Mouse (Mus musculus) gastrocnemius, postnatal 36 days (tissue): Measurements from ENCODE around the gene Mri1. TPM values are rescaled to one million over a fixed set of nuclear protein-coding genes. Genes with fewer than 3 reads are reported as not detected.

Experiments
- DNase-seq, 2 experiments: peaks; one replicate each; pipeline ENCODE4 v3.0.0; 2022
- intact Hi-C: fragments of 180-260 bp; cut with DNase I; formaldehyde crosslinking; loops from one replicate; pipeline ENCODE4 v1.15.1; 2025
- total RNA-seq, 2 experiments: library from RNA; stranded (reverse); gene quantifications; 2 replicates each; pipeline ENCODE4 v1.2.3; 2021

Gene Mri1
- total RNA-seq, 2 experiments from 2014 or later = 11.0 to 17.3 TPM

GRCm38 (mm10) chr8:84237542-84238229 lies 19.4 kb downstream of the Mri1 start:
- intact Hi-C loops = no loop called here
- DNase-seq = no peak

- peak; percentile 95 to 99 for DNase-seq
- intact Hi-C loops = no loop called here
Measured at GRCm38 (mm10) chr8:84236998-84237473, 20.1 kb downstream of the Mri1 start, which contains the start of gene Zswim4. Zswim4 (minus strand) TSS chr8:84237055.

GRCm38 (mm10) chr8:84236410-84236997 lies 20.6 kb downstream of the Mri1 start:
- intact Hi-C loops = no loop called here

GRCm38 (mm10) chr8:84235746-84236409 lies 21.2 kb downstream of the Mri1 start:
- intact Hi-C loops = no loop called here
- DNase-seq = no peak

More at GRCm38 (mm10) chr8:84236410-84236997, 20.6 kb downstream of the Mri1 start:
- DNase-seq = no peak

- DNase-seq = no peak
- intact Hi-C loops = no loop called here
Measured at GRCm38 (mm10) chr8:84233055-84233454, 24.1 kb downstream of the Mri1 start.

- intact Hi-C loops = no loop called here
- DNase-seq = no peak
Measured at GRCm38 (mm10) chr8:84230735-84231134, 26.4 kb downstream of the Mri1 start.

- peak in 1 of 2 experiments; percentile 12 for DNase-seq
- intact Hi-C loops = no loop called here
Measured at GRCm38 (mm10) chr8:84223322-84224029, 33.6 kb downstream of the Mri1 start.

GRCm38 (mm10) chr8:84222566-84223165 lies 34.5 kb downstream of the Mri1 start:
- peak in 1 of 2 experiments; percentile 13 for DNase-seq
- intact Hi-C loops = no loop called here

GRCm38 (mm10) chr8:84220105-84220504 lies 37.0 kb downstream of the Mri1 start:
- DNase-seq = no peak
- intact Hi-C loops = no loop called here

GRCm38 (mm10) chr8:84218143-84218542 lies 39.0 kb downstream of the Mri1 start:
- intact Hi-C loops = no loop called here
- DNase-seq = no peak

GRCm38 (mm10) chr8:84217206-84217605 lies 39.9 kb downstream of the Mri1 start:
- no peak for DNase-seq
- intact Hi-C loops = no loop called here

- intact Hi-C loops = no loop called here
- DNase-seq = no peak
Measured at GRCm38 (mm10) chr8:84213277-84213676, 43.8 kb downstream of the Mri1 start.

- intact Hi-C loops = loop anchor here (2.0 kb wide), 1 partner anchor 173 kb away; no protein-coding TSS in a partner anchor
- no peak for DNase-seq
Measured at GRCm38 (mm10) chr8:84211881-84212563, 45.1 kb downstream of the Mri1 start.

- DNase-seq = no peak
- intact Hi-C loops = loop anchor here (2.0 kb wide), 1 partner anchor 172 kb away; no protein-coding TSS in a partner anchor
Measured at GRCm38 (mm10) chr8:84211202-84211601, 45.9 kb downstream of the Mri1 start.

GRCm38 (mm10) chr8:84210167-84210791 lies 46.8 kb downstream of the Mri1 start:
- intact Hi-C loops = loop anchor here (1.0 to 2.0 kb wide), 2 partner anchors 23 to 171 kb away; no protein-coding TSS in a partner anchor
- peak; percentile 78 to 80 for DNase-seq

GRCm38 (mm10) chr8:84208381-84209380 lies 48.4 kb downstream of the Mri1 start:
- peak in 1 of 2 experiments; percentile 14 for DNase-seq
- intact Hi-C loops = no loop called here

- DNase-seq = peak; percentile 44 to 57
- intact Hi-C loops = no loop called here
Measured at GRCm38 (mm10) chr8:84207811-84208210, 49.3 kb downstream of the Mri1 start.

GRCm38 (mm10) chr8:84206666-84207065 lies 50.5 kb downstream of the Mri1 start:
- intact Hi-C loops = no loop called here
- DNase-seq = no peak
